Mouse (Mus musculus): Measurements from ENCODE around the gene 4930470P17Rik. TPM values are rescaled to one million over a fixed set of nuclear protein-coding genes. Genes with fewer than 3 reads are reported as not detected.

Gene 4930470P17Rik
- polyA plus RNA-seq, 1 experiment from 2014 or later: not detected

GRCm38 (mm10) chr2:170543625-170544024 lies 58.2 kb downstream of the 4930470P17Rik start:
- H3K4me3 ChIP-seq: no peak overlapping the region
- H3K27ac ChIP-seq: no peak overlapping the region
- H3K27me3 ChIP-seq: 0 out of 2 replicates have a peak, but pooled peaks cover 2% of the 10 kb centered on the region
- no peak for ATAC-seq
- no peaks in the 10 kb centered on the region for H3K9me3 ChIP-seq (replicated peaks)
- no peak overlapping the region for H3K9ac ChIP-seq
- 90% methylated on average over 4 of the region's 5 CpGs for WGBS
- no peak overlapping the region for H3K4me2 ChIP-seq
- H3K4me1 ChIP-seq: peaks cover 33% of the 10 kb centered on the region
- H3K36me3 ChIP-seq (ENCODE audit: poor library complexity, severe bottlenecking): no peaks in the 10 kb centered on the region

- 86% methylated on average over 9 of the region's 9 CpGs for WGBS
- Histone ChIP-seq H3K36me3 (ENCODE audit: poor library complexity, severe bottlenecking) (no peaks in the 10 kb centered on the region), H3K4me2 (no peak overlapping the region), H3K27me3 (no peaks in the 10 kb centered on the region), H3K27ac (no peak overlapping the region), H3K9me3 (replicated peaks) (no peaks in the 10 kb centered on the region), H3K9ac (no peak overlapping the region), H3K4me3 (no peak overlapping the region), H3K4me1 (peaks cover 8% of the 10 kb centered on the region; the same call in 1 of the 2 replicates)
- ATAC-seq: no peak
These were observed 62.6 kb downstream of the 4930470P17Rik start for GRCm38 (mm10) chr2:170539211-170539610.

- H3K36me3 ChIP-seq (ENCODE audit: poor library complexity, severe bottlenecking): no peaks in the 10 kb centered on the region
- no peak for ATAC-seq
- H3K27me3 ChIP-seq: no peaks in the 10 kb centered on the region
- peaks cover 9% of the 10 kb centered on the region for H3K4me1 ChIP-seq
- H3K27ac ChIP-seq: no peak overlapping the region
- no peak overlapping the region for H3K4me2 ChIP-seq
- no peak overlapping the region for H3K9ac ChIP-seq
- H3K9me3 ChIP-seq (replicated peaks): no peaks in the 10 kb centered on the region
- no peak overlapping the region for H3K4me3 ChIP-seq
These were observed 66.0 kb downstream of the 4930470P17Rik start for GRCm38 (mm10) chr2:170535841-170536240.

GRCm38 (mm10) chr2:170534803-170535174 lies 67.0 kb downstream of the 4930470P17Rik start:
- 92% methylated on average over 11 of the region's 11 CpGs for WGBS
- ATAC-seq: no peak
- Histone ChIP-seq H3K36me3 (ENCODE audit: poor library complexity, severe bottlenecking) (no peaks in the 10 kb centered on the region), H3K27me3 (no peaks in the 10 kb centered on the region), H3K4me2 (no peak overlapping the region), H3K27ac (no peak overlapping the region), H3K9me3 (replicated peaks) (no peaks in the 10 kb centered on the region), H3K4me1 (peaks cover 9% of the 10 kb centered on the region), H3K9ac (no peak overlapping the region), H3K4me3 (no peak overlapping the region)

- H3K4me1 ChIP-seq: peaks cover 6% of the 10 kb centered on the region
- H3K27me3 ChIP-seq: no peaks in the 10 kb centered on the region
- peak; percentile 86 for ATAC-seq
- H3K27ac ChIP-seq: no peak overlapping the region
- no peaks in the 10 kb centered on the region for H3K36me3 ChIP-seq (ENCODE audit: poor library complexity, severe bottlenecking)
- no peaks in the 10 kb centered on the region for H3K9me3 ChIP-seq (replicated peaks)
- H3K4me2 ChIP-seq: no peak overlapping the region
- WGBS: 33% methylated on average over 8 of the region's 12 CpGs
- no peak overlapping the region for H3K9ac ChIP-seq
- H3K4me3 ChIP-seq: no peak overlapping the region
These were observed 67.6 kb downstream of the 4930470P17Rik start for GRCm38 (mm10) chr2:170534116-170534802.

GRCm38 (mm10) chr2:170530256-170530655 lies 71.6 kb downstream of the 4930470P17Rik start:
- H3K36me3 ChIP-seq (ENCODE audit: poor library complexity, severe bottlenecking): no peaks in the 10 kb centered on the region
- H3K9ac ChIP-seq: no peak overlapping the region
- H3K9me3 ChIP-seq (replicated peaks): no peaks in the 10 kb centered on the region; the same call in 1 of the 2 replicates
- WGBS: 94% methylated on average over 3 of the region's 3 CpGs
- ATAC-seq: no peak
- no peak overlapping the region for H3K4me2 ChIP-seq
- H3K27ac ChIP-seq: no peak overlapping the region
- no peak overlapping the region for H3K4me3 ChIP-seq
- H3K4me1 ChIP-seq: peaks cover 3% of the 10 kb centered on the region
- H3K27me3 ChIP-seq: no peaks in the 10 kb centered on the region

GRCm38 (mm10) chr2:170529766-170530165 lies 72.1 kb downstream of the 4930470P17Rik start:
- H3K9ac ChIP-seq: no peak overlapping the region
- no peak overlapping the region for H3K4me2 ChIP-seq
- peaks cover 3% of the 10 kb centered on the region for H3K4me1 ChIP-seq
- no peaks in the 10 kb centered on the region for H3K36me3 ChIP-seq (ENCODE audit: poor library complexity, severe bottlenecking)
- ATAC-seq: no peak
- H3K4me3 ChIP-seq: no peak overlapping the region
- H3K9me3 ChIP-seq (replicated peaks): no peaks in the 10 kb centered on the region; the same call in 1 of the 2 replicates
- 87% methylated on average over 7 of the region's 7 CpGs for WGBS
- no peak overlapping the region for H3K27ac ChIP-seq
- no peaks in the 10 kb centered on the region for H3K27me3 ChIP-seq

Other genes with a start within 250 kb of the 4930470P17Rik start
- gene Bcas1, start 174.2 kb downstream of the 4930470P17Rik start, polyA plus RNA-seq (2015; fragmentation: Nextera tagmentation; extraction: Ambion mirVana): 1.9 and 2.1 TPM in 2 replicates
- gene Pfdn4, start 105.6 kb downstream of the 4930470P17Rik start, polyA plus RNA-seq (2015; fragmentation: Nextera tagmentation; extraction: Ambion mirVana): 134 and 166 TPM in 2 replicates
- gene Cyp24a1, start 104.9 kb downstream of the 4930470P17Rik start, polyA plus RNA-seq (2015; fragmentation: Nextera tagmentation; extraction: Ambion mirVana): 0.13 TPM in 1 of 2 replicates, not detected in the other
- 30.4 and 30.5 TPM in 2 replicates for gene Dok5, start 129.8 kb upstream of the 4930470P17Rik start, polyA plus RNA-seq (2015; fragmentation: Nextera tagmentation; extraction: Ambion mirVana)

Measured in forebrain, embryonic 13.5 days (tissue).